Mouse (Mus musculus): ENCODE measurements around the gene Herpud2. TPM values are rescaled to one million over a fixed set of nuclear protein-coding genes. Genes with fewer than 3 reads are reported as not detected.

Gene Herpud2
- 10 to 100 TPM; 31.4 to 35.1 TPM for total RNA-seq (2021)
- long read RNA-seq, experiment 1, transcript Herpud2-201 (8 exons, 2,781 nt) = major isoform, 13 of 29 reads
- long read RNA-seq, experiment 1, partial matches to known transcripts = 2 of 29 reads
- long read RNA-seq, experiment 1, other reads (novel, unspliced or antisense) = 11 of 29 reads
- long read RNA-seq, experiment 2, transcript Herpud2-201 (8 exons, 2,781 nt) = major isoform, 27 of 48 reads
- long read RNA-seq, experiment 2, transcript Herpud2-202 (1 exons, 3,955 nt) = minor isoform, 5 of 48 reads
- long read RNA-seq, experiment 2, partial matches to known transcripts = 2 of 48 reads
- long read RNA-seq, experiment 2, other reads (novel, unspliced or antisense) = 14 of 48 reads

DNA sequence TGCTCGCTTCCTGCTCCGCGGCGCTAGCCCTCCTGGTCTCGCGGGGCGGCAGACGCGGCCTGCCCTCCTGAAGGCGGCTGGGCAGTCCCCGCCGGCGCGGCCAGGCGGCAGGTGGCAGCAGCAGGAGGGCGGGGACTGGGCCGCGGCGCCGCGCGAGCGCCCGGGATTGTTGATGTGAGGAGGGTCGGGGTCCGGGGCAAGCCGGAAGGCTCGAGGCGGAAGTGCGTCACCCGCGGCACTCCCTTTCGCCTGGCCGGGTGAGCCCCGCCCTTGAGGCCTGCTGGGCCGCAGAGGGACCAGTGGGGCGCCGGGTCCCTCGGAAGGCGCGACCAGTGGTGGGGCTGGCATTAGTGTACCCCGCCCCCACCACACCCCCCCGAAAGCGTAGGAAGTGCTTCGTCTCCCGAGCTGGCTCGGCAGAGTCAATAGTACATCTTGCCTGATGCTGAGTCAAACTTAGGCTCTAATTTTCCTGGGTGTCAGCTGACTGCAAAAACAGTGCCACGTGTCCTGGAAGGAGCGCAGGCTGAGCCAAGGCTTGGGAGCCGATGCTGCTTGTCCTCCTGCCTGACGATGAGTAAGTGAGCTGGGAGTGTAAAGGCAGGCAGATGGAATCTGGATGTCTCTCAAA is at the start of gene Herpud2:
Herpud2 (minus strand) TSS at position 210 of the 631 bp plus-strand sequence.
- DNase-seq = peak; percentile 96

DNA sequence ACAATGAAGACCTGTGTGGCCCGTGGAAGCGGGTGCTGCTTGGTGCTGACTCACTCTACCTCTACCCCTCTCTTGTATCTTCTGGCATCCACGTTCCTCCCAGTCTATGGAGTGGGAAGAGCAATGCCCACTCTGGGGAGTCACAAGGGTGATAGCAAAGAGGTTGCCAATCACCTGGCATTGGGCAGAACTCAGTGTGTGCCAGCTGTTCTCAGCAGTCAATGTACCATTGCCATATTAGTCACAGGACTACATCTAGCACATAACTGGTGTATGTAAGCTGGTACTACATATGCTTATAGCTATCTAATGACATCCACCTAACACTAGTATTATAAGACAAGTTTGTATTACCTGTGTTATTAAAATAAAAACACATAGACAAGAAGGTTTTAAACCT is 49.4 kb upstream of the Herpud2 start:
- no peak for DNase-seq

DNA sequence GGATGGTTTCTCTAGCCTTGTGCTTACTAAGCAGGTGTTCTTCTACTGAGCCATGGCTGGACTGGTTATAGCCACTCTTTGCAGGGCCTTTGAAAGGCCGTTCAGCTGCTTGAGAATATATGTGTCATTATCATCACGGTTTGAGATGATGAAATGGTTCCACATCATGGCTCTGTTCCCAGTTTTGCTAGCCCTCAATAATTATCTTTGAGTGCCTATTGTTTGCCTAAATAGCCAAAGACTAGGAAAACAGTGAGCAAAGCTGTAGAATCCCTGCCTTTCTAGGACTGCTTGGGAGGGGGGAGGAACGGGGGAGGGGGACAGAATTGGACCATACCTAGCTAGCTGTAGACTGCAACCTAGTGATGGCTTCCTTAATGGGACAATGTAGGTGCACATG is 48.5 kb upstream of the Herpud2 start:
- no peak for DNase-seq

DNA sequence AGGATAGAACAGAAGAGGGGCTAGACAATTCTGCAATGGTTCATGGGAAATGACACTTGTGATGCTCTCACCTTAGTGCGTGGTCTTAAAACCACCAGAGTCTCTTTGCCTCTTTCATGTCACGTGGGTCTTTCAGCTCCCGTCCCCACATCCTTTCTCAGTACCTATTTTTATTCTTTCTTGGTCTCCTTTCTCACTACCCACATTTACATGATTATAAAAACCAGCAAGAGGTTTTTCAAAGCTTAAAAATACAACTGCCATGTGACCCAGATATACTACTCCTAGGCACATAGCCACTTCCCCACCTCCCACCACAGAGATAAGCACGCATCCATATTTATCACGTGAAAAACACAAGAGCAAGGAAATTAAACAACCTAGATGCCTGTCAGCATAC is 45.1 kb upstream of the Herpud2 start:
- DNase-seq = no peak

DNA sequence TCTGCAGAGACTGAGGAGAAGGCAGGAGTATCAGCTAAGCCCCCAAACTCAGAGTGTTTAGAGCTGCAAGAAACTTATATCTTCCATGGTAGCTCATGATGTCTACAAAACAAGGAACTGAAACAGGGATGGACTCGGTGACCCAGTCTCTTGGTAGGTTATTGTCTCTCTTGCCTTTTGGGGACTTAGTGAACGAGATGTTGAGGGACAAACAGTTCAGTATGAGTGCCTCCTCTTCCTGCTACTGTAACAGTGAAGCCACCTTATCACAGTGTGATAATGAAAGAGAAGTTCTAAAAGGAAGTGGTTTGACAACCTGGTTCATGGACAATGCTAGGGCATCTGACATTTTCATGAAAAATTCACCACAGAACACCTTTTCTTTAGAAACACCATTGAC is 40.0 kb upstream of the Herpud2 start:
- no peak for DNase-seq

DNA sequence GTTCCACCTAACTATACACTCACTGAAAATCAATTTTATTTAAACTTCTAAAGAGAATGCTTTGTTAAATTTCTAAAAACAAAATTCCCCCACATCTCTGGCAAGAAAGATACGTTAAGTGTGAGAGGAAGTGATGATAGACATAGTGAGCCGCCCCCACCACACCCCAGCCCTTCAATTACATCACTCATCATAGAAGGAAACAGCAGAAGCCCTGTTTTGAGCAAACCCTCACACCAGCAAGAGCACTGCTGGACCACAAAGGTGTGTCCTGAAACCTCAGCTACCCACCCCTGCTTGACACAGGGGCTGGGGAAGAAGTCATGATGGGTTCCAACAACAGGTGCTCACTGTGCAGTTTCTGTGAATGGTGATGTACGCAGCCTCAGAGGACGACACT is 34.9 kb upstream of the Herpud2 start:
- DNase-seq = no peak

DNA sequence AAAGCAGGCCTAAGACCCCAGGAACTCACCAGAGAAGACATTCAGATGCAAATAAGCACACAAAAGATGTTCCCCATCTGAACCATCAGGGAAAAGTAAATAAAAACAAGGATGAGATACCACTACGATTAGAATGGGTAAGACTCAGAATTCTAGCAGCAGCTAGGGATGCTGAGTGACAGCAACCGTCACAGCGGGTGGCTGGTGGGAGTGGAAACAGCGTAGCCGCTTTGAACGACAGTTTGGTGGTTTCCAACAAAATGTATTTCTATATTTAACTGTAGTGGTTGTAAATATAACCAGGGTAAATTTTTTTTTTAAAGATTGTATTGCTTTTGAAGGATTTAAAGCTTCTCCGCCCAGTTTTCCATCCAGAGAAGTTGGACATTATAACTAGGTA is 34.2 kb upstream of the Herpud2 start:
- no peak for DNase-seq

DNA sequence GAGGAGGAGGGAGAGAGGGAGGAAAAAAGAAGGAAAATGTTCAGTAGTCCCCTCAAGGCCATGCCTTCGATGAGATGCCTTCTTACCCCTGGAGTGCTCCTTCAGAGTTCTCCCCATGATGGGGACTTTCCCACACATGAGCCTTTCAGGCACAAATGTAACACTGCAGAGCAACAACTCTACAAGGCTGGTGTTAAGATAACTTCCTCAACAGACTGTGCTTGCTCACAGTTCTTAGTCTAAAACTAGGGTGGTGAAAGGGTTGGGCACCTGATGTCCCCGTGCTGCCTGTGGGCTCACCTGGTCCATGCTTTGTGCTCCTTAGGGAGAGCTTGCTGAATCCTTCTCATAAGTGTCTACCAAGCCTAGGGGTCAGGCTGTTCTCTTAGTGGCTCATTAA is 33.0 kb upstream of the Herpud2 start:
- no peak for DNase-seq

DNA sequence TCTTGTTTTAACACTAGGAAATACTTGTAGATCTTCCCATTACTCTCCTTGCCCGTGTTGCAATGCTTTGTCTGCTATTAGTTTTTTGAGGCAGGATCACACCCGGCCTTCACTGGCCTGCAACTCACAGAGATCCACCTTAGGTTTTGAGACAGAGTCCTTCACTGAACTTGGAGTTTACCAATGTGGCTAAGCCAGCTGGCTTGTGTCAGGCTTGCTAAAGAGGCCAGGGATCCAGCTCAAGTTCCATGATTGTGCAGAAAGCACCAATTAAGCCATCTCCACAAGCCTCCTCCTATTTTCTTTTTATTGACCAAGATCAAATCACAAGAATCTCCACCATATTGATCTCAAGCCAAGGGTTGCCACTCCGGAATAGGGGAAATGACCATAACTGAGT is 26.4 kb upstream of the Herpud2 start:
- peak; percentile 31 for DNase-seq

DNA sequence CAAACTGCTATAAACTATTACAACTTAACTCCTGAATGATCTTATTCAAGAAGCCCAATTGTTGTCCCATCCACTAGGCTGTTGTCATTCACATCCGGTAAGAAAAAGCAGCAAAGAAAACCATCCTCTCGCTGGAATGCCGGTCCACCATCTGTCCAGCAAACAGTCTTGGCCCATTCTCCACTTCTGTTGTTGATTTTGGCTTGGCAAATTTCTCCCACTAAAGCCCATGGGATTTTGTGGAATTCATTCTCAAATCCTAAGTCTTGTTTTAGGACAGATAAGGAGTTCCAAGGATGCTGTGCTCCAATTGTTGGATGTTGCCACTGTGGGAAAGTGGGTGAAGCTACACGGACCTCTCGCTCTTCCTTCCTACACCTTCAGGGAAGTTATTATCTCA is 25.6 kb upstream of the Herpud2 start:
- DNase-seq = peak; percentile 33

DNA sequence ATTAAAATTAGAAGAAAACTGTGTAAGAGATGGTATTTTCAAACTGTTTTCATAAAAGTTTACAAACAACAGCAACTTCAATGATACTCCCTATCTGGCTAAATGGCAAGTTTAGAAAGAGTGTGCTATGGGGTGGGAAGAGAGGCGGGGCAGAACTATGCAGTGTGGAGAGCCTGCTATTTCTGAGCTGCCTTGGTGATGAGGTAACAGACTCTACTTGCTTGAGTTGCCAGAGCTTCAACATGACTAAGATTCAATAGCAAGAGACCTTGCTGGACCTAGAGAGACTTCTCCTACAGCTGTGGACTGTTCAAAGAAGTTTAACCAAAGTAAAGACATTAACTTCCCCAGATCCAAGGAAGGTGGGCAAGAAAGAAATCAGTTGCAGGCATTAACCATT is 24.9 kb upstream of the Herpud2 start:
- no peak for DNase-seq

DNA sequence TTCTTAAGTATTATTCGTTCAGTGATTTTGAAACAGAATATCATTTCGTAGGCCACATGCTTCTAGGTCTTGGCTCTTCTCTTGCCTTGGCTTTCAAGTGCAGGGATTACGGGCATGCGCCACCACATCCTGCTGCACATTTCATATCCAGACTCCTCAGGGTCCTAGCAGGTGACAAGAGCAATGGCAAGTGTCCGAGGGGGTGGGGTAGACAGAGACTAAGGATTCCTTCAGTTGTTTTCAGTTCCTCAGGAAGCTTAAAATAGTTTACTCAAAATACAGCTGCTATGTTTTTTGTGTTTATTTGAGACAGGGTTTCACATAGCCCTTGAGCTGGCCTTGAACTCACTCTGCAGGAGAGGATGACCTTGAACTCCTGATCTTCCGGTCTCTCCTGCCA is 24.4 kb upstream of the Herpud2 start:
- DNase-seq = no peak

DNA sequence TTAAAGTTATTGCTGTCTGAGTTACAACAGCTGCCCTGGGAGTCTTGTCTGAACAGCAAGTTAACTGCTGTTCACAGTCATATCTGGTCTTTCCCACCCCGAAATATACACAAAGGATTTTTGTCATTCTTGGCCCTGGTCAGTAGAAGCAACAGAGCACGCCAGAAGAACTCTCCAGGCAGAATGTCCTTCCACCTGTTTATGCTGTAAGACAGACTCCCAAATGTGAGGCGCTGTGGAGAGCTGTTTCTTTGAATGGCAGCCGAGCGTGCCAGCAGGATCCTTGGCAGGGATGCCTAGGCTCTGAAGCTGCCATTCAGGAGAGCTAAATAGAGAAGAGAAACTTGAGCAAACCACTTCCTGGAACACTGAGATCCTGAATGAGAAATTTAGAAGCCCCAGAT is 23.4 kb upstream of the Herpud2 start:
- peak; percentile 87 for DNase-seq

DNA sequence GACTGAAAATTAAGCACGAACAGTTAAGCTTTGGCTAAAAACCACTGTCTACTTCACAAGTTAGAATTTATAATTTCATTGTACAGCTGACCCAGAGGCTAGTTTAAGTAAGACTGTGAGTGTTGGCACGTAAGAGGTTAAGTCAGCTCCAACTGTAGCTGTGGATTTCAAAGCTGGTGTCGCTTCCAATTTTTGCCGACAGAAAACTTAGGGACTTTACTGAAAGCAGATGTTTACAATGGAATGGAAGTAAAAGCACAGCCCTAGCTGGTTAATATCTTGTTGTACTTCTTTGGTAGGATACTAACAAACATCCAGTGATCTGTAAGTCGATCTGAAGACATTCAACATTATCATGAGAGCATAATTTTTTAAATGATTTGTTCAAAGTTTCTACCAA is 23.0 kb upstream of the Herpud2 start:
- no peak for DNase-seq

DNA sequence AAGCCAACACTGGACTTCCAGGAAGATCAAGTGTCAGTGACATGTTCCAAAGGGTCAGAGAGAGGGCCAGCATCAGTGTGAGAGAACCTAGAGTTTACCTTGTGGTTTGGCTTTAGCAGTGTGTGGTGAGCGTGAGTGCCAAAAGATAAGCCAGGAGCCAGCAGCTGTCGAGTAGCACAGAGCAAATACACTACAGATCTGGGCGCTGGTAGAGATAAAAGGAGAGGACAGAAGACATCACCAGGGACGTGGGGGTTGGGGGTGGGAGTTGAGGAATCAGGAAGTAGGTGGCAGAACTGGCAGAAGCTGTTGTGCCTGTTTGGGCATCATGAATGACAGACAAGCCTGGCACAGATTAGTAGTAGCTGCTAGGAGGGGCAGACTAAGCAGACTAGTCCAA is 21.6 kb upstream of the Herpud2 start:
- no peak for DNase-seq

DNA sequence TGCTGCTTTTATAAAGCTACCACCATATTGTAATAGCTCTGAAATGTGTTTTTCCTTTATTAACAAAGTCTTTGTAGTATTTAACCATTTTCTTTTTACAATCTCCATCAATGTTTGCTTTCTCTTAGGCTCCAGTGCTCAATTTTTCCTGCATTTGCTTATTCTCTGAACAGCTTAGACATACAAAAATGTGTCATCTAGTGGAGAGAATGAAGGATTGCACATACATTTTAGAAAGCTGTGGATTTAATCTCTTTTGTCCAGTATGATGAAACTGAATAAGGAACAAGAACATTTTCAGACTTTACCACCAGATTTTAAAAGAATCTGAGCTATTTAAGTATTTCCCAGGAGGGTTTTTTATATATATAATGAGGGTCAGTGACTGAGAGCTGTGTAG is 18.0 kb upstream of the Herpud2 start:
- DNase-seq = no peak

DNA sequence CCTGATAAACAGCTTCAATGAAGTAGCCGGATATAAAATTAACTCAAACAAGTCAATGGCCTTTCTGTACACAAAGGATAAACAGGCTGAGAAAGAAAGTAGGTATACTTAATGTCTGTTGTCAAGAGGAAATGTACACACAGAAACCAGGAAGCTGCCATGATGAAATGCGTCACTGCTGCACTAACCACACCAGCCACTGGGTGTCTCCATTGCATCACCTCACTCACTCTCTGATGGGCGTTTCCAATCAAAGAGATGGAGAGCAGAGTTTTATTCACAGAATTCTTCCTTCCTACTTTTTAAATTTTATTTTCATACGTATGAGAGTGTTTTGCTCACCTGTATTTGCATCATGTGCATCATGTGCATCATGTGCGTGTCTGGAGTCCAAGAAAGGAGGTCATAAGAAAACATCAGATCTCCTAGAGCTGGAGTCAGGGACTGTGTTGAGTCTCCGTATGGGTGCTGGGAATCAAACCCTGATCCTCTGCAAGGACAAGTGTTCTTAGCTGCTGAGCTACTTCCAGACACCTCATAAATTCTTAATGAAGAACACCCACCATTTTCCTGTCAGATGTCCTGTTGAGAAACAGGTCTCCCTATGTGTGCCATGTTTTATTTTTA is 16.0 kb upstream of the Herpud2 start:
- DNase-seq = peak; percentile 51

DNA sequence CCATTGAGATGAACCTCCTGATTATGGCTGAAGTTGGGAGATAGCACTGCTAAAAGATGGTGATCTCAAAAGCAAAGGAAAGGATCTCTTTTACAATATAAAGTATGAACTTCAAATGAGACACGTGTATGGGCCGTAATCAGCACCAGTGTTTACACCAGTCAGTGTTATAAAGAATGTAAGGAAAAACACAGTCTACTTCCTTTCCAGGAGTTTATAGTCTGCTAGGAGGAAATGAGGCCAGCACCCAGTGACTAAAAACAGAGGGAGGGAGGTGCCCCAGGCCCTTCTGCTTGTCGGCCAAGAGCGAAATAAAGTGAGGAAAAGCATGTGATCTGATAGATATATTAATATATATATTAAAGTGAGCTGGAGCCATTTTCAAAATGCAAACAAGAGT is 6.6 kb upstream of the Herpud2 start:
- no peak for DNase-seq

DNA sequence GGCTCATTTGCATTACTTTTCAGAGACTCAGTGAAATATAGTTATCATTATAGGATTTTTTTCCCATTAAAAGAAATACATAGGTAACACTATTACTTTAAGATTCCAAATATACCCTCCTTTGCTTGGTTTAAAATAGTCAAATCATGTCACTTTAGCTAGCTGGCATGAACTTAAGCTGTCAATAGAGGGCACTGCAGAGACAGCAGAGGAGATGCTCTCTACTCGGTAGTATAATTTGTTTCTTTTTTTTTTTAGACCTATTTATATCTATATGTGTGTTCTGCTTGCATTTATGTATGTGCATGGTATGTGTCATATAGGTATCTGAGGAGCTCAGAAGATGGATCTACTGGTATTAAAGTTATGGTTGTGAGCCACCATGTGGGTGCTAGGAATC is 4.8 kb upstream of the Herpud2 start:
- DNase-seq = no peak

DNA sequence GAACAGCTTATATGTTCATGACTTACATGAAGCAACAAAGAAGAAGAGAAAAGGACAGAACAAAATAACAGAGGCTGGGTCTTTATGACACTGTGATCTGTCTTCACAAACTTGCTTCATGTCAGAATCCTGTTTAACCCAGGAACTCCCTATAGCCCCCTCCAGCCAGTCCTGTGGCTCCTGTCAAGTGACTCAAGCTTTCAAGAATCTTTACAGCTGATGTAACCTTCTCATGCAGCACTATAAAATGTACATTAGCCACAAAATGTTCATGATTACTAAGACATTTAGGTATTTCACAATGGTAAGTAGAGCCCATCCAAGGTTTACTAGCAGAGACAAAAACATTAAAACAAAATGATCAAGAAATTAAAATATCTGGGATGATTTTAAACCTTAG is 1.4 kb upstream of the Herpud2 start:
- DNase-seq = no peak

DNA sequence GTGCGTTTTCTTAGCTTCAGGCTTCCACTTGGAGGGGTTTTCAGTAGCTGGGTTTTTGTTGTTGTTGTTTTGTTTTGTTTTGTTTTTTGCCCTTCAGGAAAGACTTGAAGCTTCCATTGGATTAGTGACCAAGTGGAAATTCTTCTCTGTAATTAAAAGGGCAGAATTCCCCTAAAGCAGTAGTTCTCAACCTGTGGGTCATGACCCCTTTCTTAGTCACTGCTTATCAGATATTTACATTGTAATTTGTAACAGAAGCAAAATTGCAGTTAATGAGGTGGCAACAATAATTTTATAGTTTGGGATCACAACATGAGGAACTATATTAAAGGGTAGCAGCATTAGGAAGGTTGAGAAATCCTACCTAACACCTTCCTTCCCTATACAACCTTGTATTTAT is 837 bp upstream of the Herpud2 start:
- no peak for DNase-seq

DNA sequence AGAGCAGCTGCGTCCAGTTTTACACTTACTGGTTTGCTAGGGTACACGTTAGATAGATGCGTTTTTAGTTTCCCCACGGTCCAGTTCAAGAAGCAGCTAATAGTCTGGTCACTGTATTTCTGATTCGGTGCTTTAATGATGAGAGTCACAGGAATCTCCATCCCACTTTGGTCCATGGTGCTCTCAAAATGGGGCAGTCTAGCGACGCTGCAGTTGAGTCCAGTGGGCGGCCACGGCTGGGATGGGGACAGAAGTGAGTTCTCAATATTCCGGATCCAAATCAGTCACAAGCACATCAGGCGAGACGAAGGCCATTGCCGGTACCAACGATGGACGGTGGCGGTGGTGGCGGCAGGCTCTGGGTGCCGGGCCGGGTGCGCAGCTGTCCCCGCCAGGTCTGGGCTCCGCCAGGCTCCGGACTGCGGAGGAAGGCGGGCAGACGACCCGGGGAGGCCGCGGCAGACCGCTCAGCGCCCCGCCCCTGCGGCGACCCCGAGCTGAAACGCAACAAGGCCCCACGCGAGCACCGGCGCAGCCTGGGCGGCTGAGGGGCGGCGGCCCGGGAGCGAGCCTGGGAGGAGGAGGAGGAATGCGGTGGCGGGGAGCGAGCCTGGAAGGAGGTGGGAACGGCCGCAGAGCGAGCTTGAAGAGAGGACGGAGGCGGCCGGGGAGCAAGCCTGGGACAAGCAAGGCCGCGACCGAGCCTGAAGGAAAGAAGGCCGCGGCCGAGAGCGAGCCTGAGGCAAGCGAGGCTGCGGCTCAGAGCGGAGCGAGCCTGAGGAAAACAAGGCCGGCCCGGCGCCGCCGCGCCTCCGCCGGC is 619 bp downstream of the Herpud2 start:
- DNase-seq = peak; percentile 77

DNA sequence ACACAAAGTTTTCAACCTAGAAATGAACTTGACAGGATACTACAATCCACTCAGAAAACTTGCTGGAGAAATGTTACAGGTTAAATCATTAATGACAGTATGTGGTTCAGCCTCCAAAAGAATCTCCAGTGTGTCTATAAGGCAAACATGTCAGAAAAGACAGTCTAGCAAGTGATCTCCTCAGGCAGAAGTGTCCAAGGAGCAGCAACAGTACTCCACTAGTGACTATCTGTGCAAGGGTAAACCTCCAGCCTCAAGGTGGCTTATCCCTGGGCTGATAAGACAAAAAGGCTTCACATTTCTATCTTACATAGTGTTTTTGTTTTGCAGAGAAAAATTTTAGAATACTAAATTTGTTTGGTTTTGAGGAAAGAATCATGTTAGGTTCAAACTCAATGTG is 2.9 kb downstream of the Herpud2 start:
- DNase-seq = no peak

Data from gastrocnemius, postnatal 25 days (tissue).